Mouse (Mus musculus): ENCODE data around the gene Klf16. TPM values are rescaled to one million over a fixed set of nuclear protein-coding genes. Genes with fewer than 3 reads are reported as not detected.
"Not testable (repeated sequence)": the region's sequence is repeated elsewhere in the genome, so short reads cannot be mapped to it uniquely, and the experiment has no call there.

The Klf16 gene
- total RNA-seq, 2 experiments from 2014 or later, result 14.6 to 24.9 TPM

GRCm38 (mm10) chr10:80606737-80607350, 29.7 kb upstream of the Klf16 start:
- ATAC-seq (replicated peaks; ENCODE audit: low FRiP score, low TSS enrichment, poor library complexity, severe bottlenecking), result no peak

- no peak for ATAC-seq (replicated peaks; ENCODE audit: low FRiP score, low TSS enrichment, poor library complexity, severe bottlenecking)
Observed at GRCm38 (mm10) chr10:80606306-80606705, 29.2 kb upstream of the Klf16 start.

GRCm38 (mm10) chr10:80605721-80606120, 28.6 kb upstream of the Klf16 start, which contains the start of gene Gm49322:
TSS of gene Gm49322 (plus strand) at chr10:80606021.
- ATAC-seq (replicated peaks; ENCODE audit: low FRiP score, low TSS enrichment, poor library complexity, severe bottlenecking), result not testable (repeated sequence)

GRCm38 (mm10) chr10:80604988-80605387, 27.9 kb upstream of the Klf16 start:
- no peak for ATAC-seq (replicated peaks; ENCODE audit: low FRiP score, low TSS enrichment, poor library complexity, severe bottlenecking)

GRCm38 (mm10) chr10:80604001-80604509, 26.9 kb upstream of the Klf16 start:
- peak; percentile 61 for ATAC-seq (replicated peaks; ENCODE audit: low FRiP score, low TSS enrichment, poor library complexity, severe bottlenecking)

- ATAC-seq (replicated peaks; ENCODE audit: low FRiP score, low TSS enrichment, poor library complexity, severe bottlenecking), result no peak
Observed at GRCm38 (mm10) chr10:80603364-80603763, 26.2 kb upstream of the Klf16 start.

- peak; percentile 89 for ATAC-seq (replicated peaks; ENCODE audit: low FRiP score, low TSS enrichment, poor library complexity, severe bottlenecking)
Observed at GRCm38 (mm10) chr10:80602698-80603325, 25.7 kb upstream of the Klf16 start, which contains the start of the genes Scamp4 and Adat3. TSS of gene Scamp4 (plus strand) at chr10:80602872. TSS of gene Adat3 (plus strand) at chr10:80602880.

GRCm38 (mm10) chr10:80596318-80596717, 19.2 kb upstream of the Klf16 start:
- no peak for ATAC-seq (replicated peaks; ENCODE audit: low FRiP score, low TSS enrichment, poor library complexity, severe bottlenecking)

GRCm38 (mm10) chr10:80589879-80590854, 13.0 kb upstream of the Klf16 start, which contains the start of gene Abhd17a:
TSS of gene Abhd17a (minus strand) at chr10:80590341.
- peak; percentile 96 for ATAC-seq (replicated peaks; ENCODE audit: low FRiP score, low TSS enrichment, poor library complexity, severe bottlenecking)

GRCm38 (mm10) chr10:80589127-80589878, 12.2 kb upstream of the Klf16 start:
- no peak for ATAC-seq (replicated peaks; ENCODE audit: low FRiP score, low TSS enrichment, poor library complexity, severe bottlenecking)

GRCm38 (mm10) chr10:80587305-80587657, 10.2 kb upstream of the Klf16 start:
- ATAC-seq (replicated peaks; ENCODE audit: low FRiP score, low TSS enrichment, poor library complexity, severe bottlenecking), result no peak

GRCm38 (mm10) chr10:80586407-80587304, 9.5 kb upstream of the Klf16 start:
- no peak for ATAC-seq (replicated peaks; ENCODE audit: low FRiP score, low TSS enrichment, poor library complexity, severe bottlenecking)

GRCm38 (mm10) chr10:80585581-80585980, 8.5 kb upstream of the Klf16 start:
- ATAC-seq (replicated peaks; ENCODE audit: low FRiP score, low TSS enrichment, poor library complexity, severe bottlenecking), result no peak

- ATAC-seq (replicated peaks; ENCODE audit: low FRiP score, low TSS enrichment, poor library complexity, severe bottlenecking), result no peak
Observed at GRCm38 (mm10) chr10:80584642-80585552, 7.8 kb upstream of the Klf16 start.

GRCm38 (mm10) chr10:80584045-80584488, 6.9 kb upstream of the Klf16 start:
- ATAC-seq (replicated peaks; ENCODE audit: low FRiP score, low TSS enrichment, poor library complexity, severe bottlenecking), result no peak

- no peak for ATAC-seq (replicated peaks; ENCODE audit: low FRiP score, low TSS enrichment, poor library complexity, severe bottlenecking)
Observed at GRCm38 (mm10) chr10:80583047-80583446, 5.9 kb upstream of the Klf16 start.

GRCm38 (mm10) chr10:80578911-80579310, 1.8 kb upstream of the Klf16 start:
- ATAC-seq (replicated peaks; ENCODE audit: low FRiP score, low TSS enrichment, poor library complexity, severe bottlenecking), result peak; percentile 64

Measured in megakaryocyte-erythroid progenitor cell, adult 5-6 weeks (primary cell).